Mouse (Mus musculus): ENCODE results near the gene Ngrn. TPM values are rescaled to one million over a fixed set of nuclear protein-coding genes. Genes with fewer than 3 reads are reported as not detected.

Gene Ngrn
- total RNA-seq, 2 experiments from 2014 or later = 44.3 to 44.6 TPM

DNA sequence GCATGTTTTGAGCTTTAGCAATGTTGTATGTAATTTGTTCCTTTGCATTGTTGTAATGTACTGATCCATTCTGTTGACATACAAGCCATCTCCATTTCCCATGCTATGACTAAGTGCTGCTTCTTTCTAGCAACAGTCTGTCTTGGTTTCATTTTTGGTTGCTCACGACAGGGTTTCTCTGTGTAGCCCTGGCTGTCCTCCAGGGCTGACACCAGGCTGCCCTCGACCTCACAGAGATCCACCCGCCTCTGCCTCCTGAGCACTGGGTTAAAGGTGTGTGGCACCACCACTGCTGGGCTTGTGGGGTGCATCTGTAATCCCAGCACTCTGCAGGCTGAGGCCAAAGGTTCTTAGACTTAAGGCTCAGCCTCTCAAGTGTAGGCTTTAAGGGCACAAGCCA is 38.6 kb downstream of the Ngrn start:
- no peak for DNase-seq (ENCODE audit: low spot score in 2 of 2)

DNA sequence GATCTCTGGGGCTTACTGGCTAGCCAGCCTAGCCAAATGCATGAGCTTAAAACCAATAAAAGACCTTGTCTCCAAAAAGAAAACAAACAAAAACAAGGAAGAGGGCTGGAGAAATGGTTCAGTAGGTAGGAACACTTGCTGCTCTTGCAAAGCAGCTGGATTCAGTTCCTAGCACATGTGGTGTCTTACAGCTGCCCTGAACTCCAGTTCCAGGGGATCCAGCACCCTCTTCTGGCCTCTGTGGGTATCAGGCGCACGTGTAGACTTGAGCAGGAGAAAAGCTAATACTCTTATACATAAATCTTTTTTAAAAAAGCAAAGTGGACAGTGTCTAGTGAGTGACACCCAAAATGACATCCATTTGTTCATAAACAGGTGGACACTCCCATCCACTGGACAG is 40.5 kb downstream of the Ngrn start:
- DNase-seq (ENCODE audit: low spot score in 2 of 2) = no peak

DNA sequence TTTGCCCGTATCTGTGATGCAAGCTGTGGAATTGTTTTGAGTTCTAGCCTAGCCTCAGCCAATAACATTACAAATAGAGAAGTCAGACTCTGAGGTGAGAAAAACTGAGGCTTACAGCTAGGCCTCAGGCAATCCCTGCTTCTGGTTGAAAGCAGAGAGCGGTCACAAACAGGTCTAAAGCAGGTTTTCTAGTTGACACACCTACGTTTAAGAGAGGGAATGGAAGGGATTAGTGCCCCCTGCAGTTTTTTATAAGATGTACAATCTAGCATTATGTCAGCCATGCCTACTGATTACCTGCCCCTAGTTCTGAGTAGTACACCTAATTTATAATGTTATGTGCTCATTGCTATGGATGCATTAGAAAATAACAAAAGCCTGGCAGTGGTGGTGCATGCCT is 46.8 kb downstream of the Ngrn start:
- DNase-seq (ENCODE audit: low spot score in 2 of 2) = no peak

DNA sequence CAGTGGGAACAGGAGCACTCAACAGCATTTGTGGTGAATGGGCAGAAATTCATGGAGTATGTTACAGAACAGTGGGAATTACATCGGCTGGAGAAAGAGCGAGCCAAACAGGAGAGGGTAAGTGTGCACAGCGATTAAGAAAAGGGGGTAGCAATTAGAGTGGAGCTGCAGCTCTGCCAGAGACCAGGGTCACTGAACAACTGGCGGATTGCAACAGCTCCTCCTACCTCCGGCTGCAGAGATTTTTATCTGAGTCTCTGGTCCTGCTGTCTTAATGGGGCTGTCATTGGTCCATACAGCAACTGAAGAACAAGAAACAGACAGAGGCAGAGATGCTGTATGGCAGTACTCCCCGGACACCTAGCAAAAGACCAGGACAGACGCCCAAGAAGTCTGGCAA is 49.8 kb downstream of the Ngrn start:
- DNase-seq (ENCODE audit: low spot score in 2 of 2) = no peak

Other genes starting within 250 kb of the Ngrn start
- 10 to 100 TPM; 25.6 to 26.0 TPM for gene Zfp710, start 236.4 kb upstream of the Ngrn start, total RNA-seq (2021)
- gene Idh2, start 145.8 kb upstream of the Ngrn start, total RNA-seq (2021) = 10 to 100 TPM; 65.3 to 66.5 TPM
- 10 to 100 TPM; 22.0 to 23.6 TPM for gene Sema4b, start 74.4 kb upstream of the Ngrn start, total RNA-seq (2021)
- 10 to 100 TPM; 22.3 to 25.3 TPM for gene Cib1, start 28.4 kb upstream of the Ngrn start, total RNA-seq (2021)
- gene Gdpgp1, start 28.4 kb upstream of the Ngrn start, total RNA-seq (2021) = 1 to 10 TPM; 6.0 to 6.1 TPM
- gene Ttll13, start 14.8 kb upstream of the Ngrn start, total RNA-seq (2021) = 1 to 10 TPM; 1.9 to 2.8 TPM
- 10 to 100 TPM; 18.3 to 19.7 TPM for gene Vps33b, start 8.4 kb downstream of the Ngrn start, total RNA-seq (2021)
- under 1 TPM; 0.45 to 0.48 TPM for gene Prc1, start 33.2 kb downstream of the Ngrn start, total RNA-seq (2021)
- gene Rccd1, start 63.2 kb downstream of the Ngrn start, total RNA-seq (2021) = 10 to 100 TPM; 10.1 to 11.2 TPM
- gene Unc45a, start 79.8 kb downstream of the Ngrn start, total RNA-seq (2021) = 10 to 100 TPM; 39.3 to 41.6 TPM
- gene Hddc3, start 81.9 kb downstream of the Ngrn start, total RNA-seq (2021) = 10 to 100 TPM; 50.8 to 51.0 TPM
- 100 to 1,000 TPM; 164 TPM for gene Man2a2, start 110.2 kb downstream of the Ngrn start, total RNA-seq (2021)
- 1 to 10 TPM; 5.2 to 6.0 TPM for gene Fes, start 126.7 kb downstream of the Ngrn start, total RNA-seq (2021)
- 10 to 100 TPM; 37.7 to 43.7 TPM for gene Furin, start 144.2 kb downstream of the Ngrn start, total RNA-seq (2021)